Mouse (Mus musculus) forebrain, embryonic 16.5 days (tissue): ENCODE data around the gene Cstl1. TPM values are rescaled to one million over a fixed set of nuclear protein-coding genes. Genes with fewer than 3 reads are reported as not detected.
"Not testable (repeated sequence)": the region's sequence is repeated elsewhere in the genome, so short reads cannot be mapped to it uniquely, and the experiment has no call there.

Experiments used
- ATAC-seq: fragments of 200-750 bp; cut with Nextera tagmentation; 2 replicates; pipeline ENCODE4 v1.8.0; 2017; ENCODE audit warnings: mild to moderate bottlenecking, moderate library complexity
- H3K27ac ChIP-seq: fragments of 300-500 bp; sonication (generic); 2 replicates; pipeline ENCODE4 v1.5.1; 2014; ENCODE audit warnings: low read length, control low read depth
- H3K27me3 ChIP-seq: fragments of 300-500 bp; sonication (generic); replicated peaks from 2 replicates; pipeline ENCODE4 v1.6.1; 2014; ENCODE audit warnings: low read length; ENCODE audit not compliant: control insufficient read depth, insufficient read depth
- H3K36me3 ChIP-seq: fragments of 300-500 bp; sonication (generic); 2 replicates; pipeline ENCODE4 v1.6.1; 2014; ENCODE audit not compliant: control insufficient read depth, insufficient read depth
- H3K4me1 ChIP-seq: fragments of 300-500 bp; sonication (generic); replicated peaks from 2 replicates; pipeline ENCODE4 v1.6.1; 2014; ENCODE audit warnings: low read length; ENCODE audit not compliant: control insufficient read depth, insufficient read depth
- H3K4me2 ChIP-seq: fragments of 300-500 bp; sonication (generic); 2 replicates; pipeline ENCODE4 v1.6.1; 2014; ENCODE audit warnings: mild to moderate bottlenecking, low read length, control low read depth
- H3K4me3 ChIP-seq: fragments of 300-500 bp; sonication (generic); replicated peaks from 2 replicates; pipeline ENCODE4 v1.5.1; 2014; ENCODE audit warnings: mild to moderate bottlenecking, low read length, control low read depth
- H3K9ac ChIP-seq: fragments of 300-500 bp; sonication (generic); replicated peaks from 2 replicates; pipeline ENCODE4 v1.6.1; 2014; ENCODE audit warnings: low read depth, low read length, control low read depth
- H3K9me3 ChIP-seq: fragments of 300-500 bp; sonication (generic); 2 replicates; pipeline ENCODE4 v1.6.1; 2016; ENCODE audit warnings: low read length; ENCODE audit not compliant: control insufficient read depth
- WGBS: fragments of 180-500 bp; shearing (Covaris S2); extraction: QIAGEN DNeasy Blood & Tissue Kit; methylation state at CpG from one replicate; pipeline ENCODE4 v1.1.7; 2014; 5-methylcytosine and 5-hydroxymethylcytosine counted together
- polyA plus RNA-seq: library from polyadenylated mRNA; unstranded; fragments of >200 nt; fragmentation: Nextera tagmentation; extraction: Ambion mirVana; gene quantifications from 2 replicates; pipeline ENCODE4 v1.2.1, GENCODE M21; 2015

The Cstl1 gene
- polyA plus RNA-seq, 1 experiment from 2014 or later: not detected

GRCm38 (mm10) chr2:148743001-148743400 is 7.2 kb upstream of the Cstl1 start:
- Histone ChIP-seq H3K4me1 (peaks cover 5% of the 10 kb centered on the region), H3K36me3 (no peaks in the 10 kb centered on the region), H3K9ac (no peak overlapping the region), H3K27me3 (no peaks in the 10 kb centered on the region), H3K4me3 (no peak overlapping the region), H3K9me3 (no peaks in the 10 kb centered on the region), H3K4me2 (no peak overlapping the region), H3K27ac (peak overlapping the region; percentile 37; the same call in 1 of the 2 replicates)
- ATAC-seq: peak; percentile 79
- WGBS: 43% methylated on average over 3 of the region's 3 CpGs

GRCm38 (mm10) chr2:148743846-148744407 is 6.2 kb upstream of the Cstl1 start:
- H3K27me3 ChIP-seq: no peaks in the 10 kb centered on the region
- no peak overlapping the region for H3K4me3 ChIP-seq
- H3K36me3 ChIP-seq: no peaks in the 10 kb centered on the region
- H3K9ac ChIP-seq: no peak overlapping the region
- H3K9me3 ChIP-seq: no peaks in the 10 kb centered on the region
- peaks cover 5% of the 10 kb centered on the region for H3K4me1 ChIP-seq
- 78% methylated on average over 3 of the region's 3 CpGs for WGBS
- no peak overlapping the region for H3K27ac ChIP-seq
- no peak for ATAC-seq
- H3K4me2 ChIP-seq: no peak overlapping the region

GRCm38 (mm10) chr2:148751893-148752813 is 2.0 kb downstream of the Cstl1 start:
- H3K36me3 ChIP-seq: no peaks in the 10 kb centered on the region
- no peaks in the 10 kb centered on the region for H3K27me3 ChIP-seq
- no peaks in the 10 kb centered on the region for H3K4me1 ChIP-seq
- peak overlapping the region; percentile 57 for H3K4me2 ChIP-seq
- ATAC-seq: peak; percentile 93
- WGBS: 17% methylated on average over 15 of the region's 15 CpGs
- no peak overlapping the region for H3K27ac ChIP-seq
- no peaks in the 10 kb centered on the region for H3K9me3 ChIP-seq
- peak overlapping the region; percentile 35 for H3K4me3 ChIP-seq
- H3K9ac ChIP-seq: 0 out of 2 replicates have a peak overlapping the region, but pooled peaks have one; percentile 7

- Histone ChIP-seq H3K4me1 (no peaks in the 10 kb centered on the region), H3K9ac (no peak overlapping the region), H3K9me3 (no peaks in the 10 kb centered on the region), H3K27ac (no peak overlapping the region), H3K36me3 (no peaks in the 10 kb centered on the region), H3K4me2 (no peak overlapping the region), H3K4me3 (no peak overlapping the region), H3K27me3 (no peaks in the 10 kb centered on the region)
- WGBS: 69% methylated on average over 1 of the region's 1 CpGs
- no peak for ATAC-seq
These were observed 4.2 kb downstream of the Cstl1 start for GRCm38 (mm10) chr2:148754310-148754846.

GRCm38 (mm10) chr2:148763648-148764388 is 13.7 kb downstream of the Cstl1 start:
- no peaks in the 10 kb centered on the region for H3K27me3 ChIP-seq
- no peak overlapping the region for H3K4me3 ChIP-seq
- 95% methylated on average over 1 of the region's 1 CpGs for WGBS
- H3K9ac ChIP-seq: no peak overlapping the region
- no peaks in the 10 kb centered on the region for H3K36me3 ChIP-seq
- no peak overlapping the region for H3K27ac ChIP-seq
- H3K4me2 ChIP-seq: no peak overlapping the region
- ATAC-seq: no peak
- no peaks in the 10 kb centered on the region for H3K9me3 ChIP-seq
- H3K4me1 ChIP-seq: no peaks in the 10 kb centered on the region

GRCm38 (mm10) chr2:148771397-148771796 is 21.2 kb downstream of the Cstl1 start, which contains the start of gene Cst11:
Cst11 (minus strand) TSS chr2:148771497.
- not testable (repeated sequence) for H3K4me3 ChIP-seq, H3K4me2 ChIP-seq, H3K9ac ChIP-seq, H3K4me1 ChIP-seq, H3K9me3 ChIP-seq, H3K27me3 ChIP-seq, ATAC-seq, H3K27ac ChIP-seq, H3K36me3 ChIP-seq
- 85% methylated on average over 4 of the region's 4 CpGs for WGBS

GRCm38 (mm10) chr2:148781709-148782108 is 31.6 kb downstream of the Cstl1 start, which contains the start of gene 8030411F24Rik:
8030411F24Rik (plus strand) TSS chr2:148782009.
- Histone ChIP-seq H3K4me2 (no peak within 1 kb of the TSS), H3K9ac (no peak within 1 kb of the TSS), H3K27ac (no peak within 1 kb of the TSS), H3K36me3 (no peaks in the 10 kb centered on the region), H3K27me3 (no peaks in the 10 kb centered on the region), H3K4me1 (no peaks in the 10 kb centered on the region), H3K4me3 (no peak within 1 kb of the TSS), H3K9me3 (no peaks in the 10 kb centered on the region)
- WGBS: 11% methylated on average over 1 of the region's 1 CpGs
- no peak for ATAC-seq

- no peak within 1 kb of the TSS for H3K4me2 ChIP-seq
- no peaks in the 10 kb centered on the region for H3K27me3 ChIP-seq
- ATAC-seq: no peak
- H3K36me3 ChIP-seq: no peaks in the 10 kb centered on the region
- H3K27ac ChIP-seq: no peak within 1 kb of the TSS
- no peak within 1 kb of the TSS for H3K4me3 ChIP-seq
- WGBS: 97% methylated on average over 6 of the region's 6 CpGs
- H3K9ac ChIP-seq: no peak within 1 kb of the TSS
- H3K4me1 ChIP-seq: no peaks in the 10 kb centered on the region
- H3K9me3 ChIP-seq: no peaks in the 10 kb centered on the region
These were observed 39.0 kb downstream of the Cstl1 start, which contains the start of gene Cst12 for GRCm38 (mm10) chr2:148789142-148789541. Cst12 (plus strand) TSS chr2:148789361.

GRCm38 (mm10) chr2:148798485-148798884 is 48.3 kb downstream of the Cstl1 start, which contains the start of gene Cst8:
Cst8 (plus strand) TSS chr2:148798785.
- 94% methylated on average over 1 of the region's 1 CpGs for WGBS
- no peaks in the 10 kb centered on the region for H3K36me3 ChIP-seq
- H3K9ac ChIP-seq: no peak within 1 kb of the TSS
- no peak within 1 kb of the TSS for H3K4me2 ChIP-seq
- H3K4me3 ChIP-seq: no peak within 1 kb of the TSS
- H3K9me3 ChIP-seq: no peaks in the 10 kb centered on the region
- H3K27ac ChIP-seq: no peak within 1 kb of the TSS
- no peak for ATAC-seq
- no peaks in the 10 kb centered on the region for H3K4me1 ChIP-seq
- no peaks in the 10 kb centered on the region for H3K27me3 ChIP-seq
